Mouse (Mus musculus) inflammation-experienced regulatory T-cells (primary cell): ENCODE results near the gene Trpc6. TPM values are rescaled to one million over a fixed set of nuclear protein-coding genes. Genes with fewer than 3 reads are reported as not detected.

Experiments
- polyA plus RNA-seq, 2 experiments: library from polyadenylated mRNA; unstranded; fragments of 100-300 nt; shearing (Covaris generic); gene quantifications; one replicate each; pipeline ENCODE4 v1.2.1; 2017

Trpc6 gene
- polyA plus RNA-seq: under 1 TPM; 0.10 to 0.29 TPM

GRCm38 (mm10) chr9:8544041-8544794 lies at the start of gene Trpc6:
Gene Trpc6 (plus strand): TSS chr9:8544142.

